Mouse (Mus musculus) adrenal gland, postnatal 4 days (tissue): Measurements from ENCODE around the gene Gm20388. TPM values are rescaled to one million over a fixed set of nuclear protein-coding genes. Genes with fewer than 3 reads are reported as not detected.

Experiments
- DNase-seq, 2 experiments: peaks; one replicate each; pipeline ENCODE4 v3.0.0; 2021 to 2022; ENCODE audit warnings: low spot score in 2 of 2, mixed read lengths in 2 of 2
- total RNA-seq, 2 experiments: library from RNA; stranded (reverse); gene quantifications; 2 replicates each; pipeline ENCODE4 v1.2.3; 2021

The Gm20388 gene
- total RNA-seq, 2 experiments from 2014 or later, result 8.8 TPM; not detected in 1

GRCm38 (mm10) chr8:122702301-122702941 is 2791.8 kb downstream of the Gm20388 start:
- no peak for DNase-seq

GRCm38 (mm10) chr8:122702957-122703356 is 2792.3 kb downstream of the Gm20388 start:
- DNase-seq, result no peak

GRCm38 (mm10) chr8:122704612-122705011 is 2794.0 kb downstream of the Gm20388 start:
- DNase-seq, result no peak

GRCm38 (mm10) chr8:122705901-122706561 is 2795.4 kb downstream of the Gm20388 start:
- DNase-seq, result no peak

- DNase-seq, result no peak
Observed at GRCm38 (mm10) chr8:122707184-122707583, 2796.5 kb downstream of the Gm20388 start.

GRCm38 (mm10) chr8:122709340-122710111 is 2798.9 kb downstream of the Gm20388 start:
- no peak for DNase-seq

GRCm38 (mm10) chr8:122711480-122711879 is 2800.8 kb downstream of the Gm20388 start:
- no peak for DNase-seq

GRCm38 (mm10) chr8:122711891-122712365 is 2801.3 kb downstream of the Gm20388 start:
- no peak for DNase-seq

GRCm38 (mm10) chr8:122712411-122713156 is 2801.9 kb downstream of the Gm20388 start:
- no peak for DNase-seq

- no peak for DNase-seq
Observed at GRCm38 (mm10) chr8:122713157-122713518, 2802.5 kb downstream of the Gm20388 start.

GRCm38 (mm10) chr8:122716566-122716965 is 2805.9 kb downstream of the Gm20388 start:
- DNase-seq, result no peak

GRCm38 (mm10) chr8:122717869-122718509 is 2807.3 kb downstream of the Gm20388 start:
- DNase-seq, result no peak

GRCm38 (mm10) chr8:122718711-122719499 is 2808.3 kb downstream of the Gm20388 start:
- no peak for DNase-seq

- DNase-seq, result no peak
Observed at GRCm38 (mm10) chr8:122719500-122720065, 2808.9 kb downstream of the Gm20388 start.

GRCm38 (mm10) chr8:122720070-122720729 is 2809.6 kb downstream of the Gm20388 start:
- DNase-seq, result no peak

GRCm38 (mm10) chr8:122720811-122721640 is 2810.4 kb downstream of the Gm20388 start:
- no peak for DNase-seq

GRCm38 (mm10) chr8:122725187-122725586 is 2814.5 kb downstream of the Gm20388 start:
- DNase-seq, result no peak

GRCm38 (mm10) chr8:122726789-122727188 is 2816.1 kb downstream of the Gm20388 start:
- DNase-seq, result no peak
